Mouse (Mus musculus) heart, postnatal 0 days (tissue): ENCODE data around the gene Clec2e. TPM values are rescaled to one million over a fixed set of nuclear protein-coding genes. Genes with fewer than 3 reads are reported as not detected.
A peak's percentile ranks its signal among the peaks of the same experiment; 100 is the strongest.
"Not testable (repeated sequence)": the region's sequence is repeated elsewhere in the genome, so short reads cannot be mapped to it uniquely, and the experiment has no call there.

Experiments used
- ATAC-seq: fragments of 200-750 bp; cut with Nextera tagmentation; 2 replicates; pipeline ENCODE4 v1.8.0; 2017; ENCODE audit warnings: low read depth, moderate number of reproducible peaks, moderate library complexity; ENCODE audit not compliant: insufficient read depth
- DNase-seq: peaks from one replicate; pipeline ENCODE4 v3.0.0-alpha.2; 2016; ENCODE audit warnings: low spot score
- H3K27ac ChIP-seq: fragments of 300-500 bp; sonication (generic); 2 replicates; pipeline ENCODE4 v1.5.1; 2014; ENCODE audit warnings: low read depth, mild to moderate bottlenecking
- H3K27me3 ChIP-seq: fragments of 300-500 bp; sonication (generic); 2 replicates; pipeline ENCODE4 v1.6.1; 2014; ENCODE audit warnings: low read length, mixed read lengths; ENCODE audit not compliant: control insufficient read depth, insufficient read depth
- H3K36me3 ChIP-seq: fragments of 300-500 bp; sonication (generic); replicated peaks from 2 replicates; pipeline ENCODE4 v1.6.1; 2014; ENCODE audit warnings: low read length, mixed read lengths; ENCODE audit not compliant: control insufficient read depth, insufficient read depth
- H3K4me1 ChIP-seq: fragments of 300-500 bp; sonication (generic); 2 replicates; pipeline ENCODE4 v1.6.1; 2014; ENCODE audit warnings: antibody characterized with exemption; ENCODE audit not compliant: control insufficient read depth, insufficient read depth
- H3K4me2 ChIP-seq: fragments of 300-500 bp; sonication (generic); 2 replicates; pipeline ENCODE4 v1.6.1; 2014; ENCODE audit warnings: low read depth, mild to moderate bottlenecking, low read length, moderate library complexity
- H3K4me3 ChIP-seq: fragments of 300-500 bp; sonication (generic); 2 replicates; pipeline ENCODE4 v1.5.1; 2014; ENCODE audit warnings: low read depth, low read length
- H3K9ac ChIP-seq: fragments of 300-500 bp; sonication (generic); replicated peaks from 2 replicates; pipeline ENCODE4 v1.6.1; 2014; ENCODE audit warnings: low read depth, low read length, mixed read lengths
- H3K9me3 ChIP-seq: fragments of 300-500 bp; sonication (generic); replicated peaks from 2 replicates; pipeline ENCODE4 v1.6.1; 2016; ENCODE audit warnings: low read length; ENCODE audit not compliant: control insufficient read depth
- CTCF ChIP-seq: IDR thresholded peaks from 2 replicates; pipeline ENCODE4 v1.5.1; 2016; ENCODE audit warnings: antibody characterized with exemption, control low read depth, low read depth
- EP300 ChIP-seq: IDR thresholded peaks from 2 replicates; pipeline ENCODE4 v1.6.1; 2016; ENCODE audit warnings: antibody characterized with exemption, low read depth
- WGBS: fragments of 180-500 bp; shearing (Covaris S2); extraction: QIAGEN DNeasy Blood & Tissue Kit; methylation state at CpG from one replicate; pipeline ENCODE4 v1.1.7; 2014; 5-methylcytosine and 5-hydroxymethylcytosine counted together
- polyA plus RNA-seq: library from polyadenylated mRNA; unstranded; fragments of >200 nt; fragmentation: Nextera tagmentation; extraction: Ambion mirVana; gene quantifications from 2 replicates; pipeline ENCODE4 v1.2.1, GENCODE M21; 2015
- total RNA-seq: library from RNA; depleted of rRNA; stranded (reverse); fragments of >200 nt; gene quantifications from 2 replicates; pipeline ENCODE4 v1.2.3, GENCODE M21; 2014; ENCODE audit warnings: low replicate concordance; rRNA removed

Gene Clec2e
- total RNA-seq (not detected in 2 replicates), polyA plus RNA-seq (not detected in 2 replicates)

- H3K27me3 ChIP-seq, H3K4me2 ChIP-seq, H3K9me3 ChIP-seq, H3K9ac ChIP-seq, H3K27ac ChIP-seq, DNase-seq, H3K36me3 ChIP-seq, H3K4me1 ChIP-seq, ATAC-seq, H3K4me3 ChIP-seq: not testable (repeated sequence)
- 42% methylated on average over 1 of the region's 1 CpGs for WGBS
These were observed at the start of gene Clec2e for GRCm38 (mm10) chr6:129100794-129101193. Gene Clec2e (minus strand): TSS chr6:129100913.

DNA sequence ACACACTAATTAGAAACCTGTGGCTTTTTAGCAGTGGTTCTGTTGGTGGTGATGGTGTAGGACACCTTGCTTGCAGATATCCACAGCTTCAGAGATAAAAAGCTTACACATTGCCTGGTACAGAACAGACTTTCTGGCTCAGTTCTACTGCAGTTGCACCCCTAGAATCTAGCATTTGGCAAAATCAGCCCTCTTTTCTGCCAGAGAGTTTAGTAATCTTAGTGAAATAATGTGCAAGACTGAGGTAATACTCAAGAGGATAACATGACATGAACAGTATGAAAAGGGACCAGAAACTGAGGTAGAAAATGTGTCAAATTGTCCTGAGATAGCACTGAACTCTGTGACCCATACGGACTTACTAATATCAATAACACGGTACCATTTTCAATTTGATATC, 46.1 kb upstream of the Clec2e start:
- H3K36me3 ChIP-seq, result no peaks in the 10 kb centered on the region
- TF ChIP-seq EP300 (no peak), CTCF (no peak)
- no peak overlapping the region for H3K4me2 ChIP-seq
- WGBS, result 78% methylated on average over 2 of the region's 2 CpGs
- no peaks in the 10 kb centered on the region for H3K4me1 ChIP-seq
- no peak overlapping the region for H3K27ac ChIP-seq
- ATAC-seq, result no peak
- no peak overlapping the region for H3K4me3 ChIP-seq
- H3K9me3 ChIP-seq, result no peaks in the 10 kb centered on the region; the same call in 1 of the 2 replicates
- no peak for DNase-seq
- no peaks in the 10 kb centered on the region for H3K27me3 ChIP-seq
- no peak overlapping the region for H3K9ac ChIP-seq

DNA sequence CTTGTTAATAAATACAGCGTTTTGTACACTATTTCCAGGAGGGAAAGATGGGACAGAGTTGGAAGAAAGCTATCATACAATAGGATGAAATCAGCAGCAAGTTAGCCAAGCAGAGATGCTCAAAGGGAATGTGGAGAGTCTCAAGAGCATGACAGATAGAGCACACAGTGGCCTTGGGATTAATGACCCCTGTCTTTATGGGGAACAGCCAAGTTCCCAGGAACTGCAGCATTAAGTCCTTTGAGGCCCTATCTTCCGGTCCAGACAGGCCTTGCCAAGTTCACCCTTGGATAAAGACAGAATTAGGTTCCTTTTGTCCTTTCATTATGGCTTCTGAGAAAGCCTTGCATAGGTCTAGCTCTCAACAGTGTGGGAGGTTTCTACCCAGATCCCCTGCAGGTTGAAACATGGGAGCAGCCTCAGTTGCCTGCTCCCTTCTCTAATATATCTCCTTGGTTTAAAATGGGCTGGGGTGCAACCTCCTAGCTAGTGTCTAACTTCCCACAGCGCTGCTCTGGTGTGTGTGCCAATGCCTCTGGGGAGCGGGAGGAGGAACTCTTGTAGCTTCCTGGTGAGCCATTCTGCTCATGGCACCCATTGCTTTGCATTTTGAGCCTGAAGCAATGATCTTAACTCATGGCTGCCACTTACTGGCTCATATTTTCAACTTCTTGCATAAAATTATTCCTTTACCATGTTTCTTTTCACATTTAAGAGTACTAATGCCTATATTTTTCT, 32.1 kb upstream of the Clec2e start:
- Histone ChIP-seq H3K9me3 (no peaks in the 10 kb centered on the region), H3K4me1 (no peaks in the 10 kb centered on the region; the same call in 1 of the 2 replicates), H3K4me3 (no peak overlapping the region), H3K36me3 (no peaks in the 10 kb centered on the region), H3K4me2 (no peak overlapping the region), H3K27me3 (no peaks in the 10 kb centered on the region), H3K27ac (no peak overlapping the region), H3K9ac (no peak overlapping the region)
- 67% methylated on average over 4 of the region's 4 CpGs for WGBS
- no peak for ATAC-seq
- DNase-seq, result no peak
- no peak for TF ChIP-seq CTCF
- TF ChIP-seq EP300, result no peak

DNA sequence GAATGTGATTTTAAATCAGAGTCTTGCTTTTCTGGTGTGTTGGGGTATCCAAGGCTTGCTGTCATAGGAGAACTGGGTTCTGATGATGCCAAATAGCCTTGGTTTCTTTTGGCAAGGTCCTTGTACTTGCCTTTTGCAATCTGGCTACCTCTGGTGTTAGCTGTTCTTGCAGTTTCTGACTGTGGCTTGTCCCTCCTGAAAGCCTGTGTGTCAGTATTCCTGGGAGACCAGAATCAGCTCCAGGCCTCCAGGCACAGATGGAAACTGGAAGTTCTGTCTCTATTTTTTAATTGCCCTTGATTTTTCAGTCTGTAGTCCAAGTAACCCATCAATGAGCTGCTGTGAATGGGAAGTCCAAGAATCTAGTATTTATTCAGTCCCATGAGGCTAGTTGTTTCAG, 26.1 kb upstream of the Clec2e start:
- ATAC-seq (no peak), DNase-seq (no peak)
- Histone ChIP-seq H3K4me1 (no peaks in the 10 kb centered on the region), H3K27ac (no peak overlapping the region), H3K9ac (no peak overlapping the region), H3K36me3 (no peaks in the 10 kb centered on the region), H3K27me3 (no peaks in the 10 kb centered on the region), H3K4me2 (no peak overlapping the region), H3K9me3 (no peaks in the 10 kb centered on the region), H3K4me3 (no peak overlapping the region)
- TF ChIP-seq CTCF (no peak), EP300 (no peak)

DNA sequence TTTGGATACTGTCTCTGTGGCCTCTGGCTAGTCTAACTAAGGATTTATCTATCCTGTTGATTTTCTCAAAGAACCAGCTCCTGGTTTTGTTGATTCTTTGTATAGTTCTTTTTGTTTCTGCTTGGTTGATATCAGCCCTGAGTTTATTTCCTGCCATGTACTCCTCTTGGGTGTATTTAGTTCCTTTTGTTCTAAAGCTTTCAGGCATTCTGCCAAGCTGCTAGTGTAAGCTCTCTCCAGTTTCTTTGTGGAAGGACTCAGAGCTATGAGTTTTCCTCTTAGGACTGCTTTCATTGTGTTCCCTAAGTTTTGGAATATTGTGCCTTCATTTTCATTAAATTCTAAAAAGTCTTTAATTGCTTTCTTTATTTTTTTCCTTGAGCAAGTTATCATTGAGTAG, 23.8 kb upstream of the Clec2e start:
- H3K27me3 ChIP-seq, H3K36me3 ChIP-seq, H3K9ac ChIP-seq, ATAC-seq, H3K4me3 ChIP-seq, H3K9me3 ChIP-seq, DNase-seq, H3K4me1 ChIP-seq, H3K4me2 ChIP-seq, H3K27ac ChIP-seq: not testable (repeated sequence)

GRCm38 (mm10) chr6:129116223-129116622, 15.5 kb upstream of the Clec2e start:
- H3K4me3 ChIP-seq, result no peak overlapping the region
- no peaks in the 10 kb centered on the region for H3K9me3 ChIP-seq
- no peak overlapping the region for H3K4me2 ChIP-seq
- DNase-seq, result no peak
- no peak overlapping the region for H3K27ac ChIP-seq
- no peak for TF ChIP-seq CTCF
- TF ChIP-seq EP300, result no peak
- no peaks in the 10 kb centered on the region for H3K27me3 ChIP-seq
- 84% methylated on average over 3 of the region's 3 CpGs for WGBS
- H3K9ac ChIP-seq, result no peak overlapping the region
- ATAC-seq, result no peak
- H3K36me3 ChIP-seq, result no peaks in the 10 kb centered on the region
- H3K4me1 ChIP-seq, result peaks cover 12% of the 10 kb centered on the region; the same call in 1 of the 2 replicates

DNA sequence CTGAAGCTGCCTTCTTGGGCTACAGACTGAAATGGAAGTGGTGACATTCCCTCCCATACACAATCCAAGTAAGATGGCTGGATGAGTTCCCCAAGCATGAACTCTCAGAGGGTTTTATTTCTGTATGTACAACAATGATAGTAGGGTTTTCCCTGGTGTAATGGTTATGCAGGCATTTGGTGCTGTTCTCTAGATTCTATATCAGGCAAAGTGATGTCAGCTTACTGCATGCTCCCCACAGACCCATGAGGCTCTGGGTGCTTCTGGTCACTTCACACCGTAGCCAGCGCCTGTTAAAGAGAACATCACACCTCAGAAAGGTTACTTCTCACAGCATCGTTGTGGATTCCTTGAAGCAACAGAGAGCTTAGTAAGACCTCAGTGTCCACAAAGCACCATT, 13.5 kb upstream of the Clec2e start:
- WGBS, result 71% methylated on average over 3 of the region's 3 CpGs
- not testable (repeated sequence) for H3K4me2 ChIP-seq, H3K36me3 ChIP-seq, H3K9ac ChIP-seq, H3K9me3 ChIP-seq, DNase-seq, ATAC-seq, H3K4me3 ChIP-seq, H3K27me3 ChIP-seq
- Histone ChIP-seq H3K27ac (peak overlapping the region; percentile 55), H3K4me1 (peaks cover 12% of the 10 kb centered on the region; the same call in 1 of the 2 replicates)
